Mouse (Mus musculus) telencephalon, adult 2 months (tissue): Measurements from ENCODE around the gene Cacnb2.

Source experiments
- DNase-seq: peaks from one replicate; pipeline ENCODE4 v3.0.0-alpha.2; 2011; ENCODE audit warnings: low read depth, low spot score

Cacnb2 gene

DNA sequence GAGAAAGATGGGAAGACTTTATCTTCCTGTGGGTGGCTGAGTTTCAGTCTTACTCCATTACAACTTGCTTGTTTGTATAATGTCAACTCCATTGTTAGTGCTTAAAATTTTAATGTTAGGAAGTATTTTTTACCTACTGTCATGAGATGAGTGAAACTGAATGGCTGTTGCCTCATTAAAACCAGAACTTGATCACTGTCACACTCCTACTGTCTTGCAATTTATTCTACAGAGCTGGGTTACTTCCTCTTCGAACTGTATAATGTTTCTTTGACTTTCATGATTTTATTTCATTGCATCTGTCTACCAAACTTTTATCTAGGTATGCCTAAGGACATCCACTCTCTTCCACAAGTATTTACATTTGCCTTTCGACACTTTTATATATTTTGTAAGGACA lies 358.6 kb downstream of the Cacnb2 start:
- no peak for DNase-seq

DNA sequence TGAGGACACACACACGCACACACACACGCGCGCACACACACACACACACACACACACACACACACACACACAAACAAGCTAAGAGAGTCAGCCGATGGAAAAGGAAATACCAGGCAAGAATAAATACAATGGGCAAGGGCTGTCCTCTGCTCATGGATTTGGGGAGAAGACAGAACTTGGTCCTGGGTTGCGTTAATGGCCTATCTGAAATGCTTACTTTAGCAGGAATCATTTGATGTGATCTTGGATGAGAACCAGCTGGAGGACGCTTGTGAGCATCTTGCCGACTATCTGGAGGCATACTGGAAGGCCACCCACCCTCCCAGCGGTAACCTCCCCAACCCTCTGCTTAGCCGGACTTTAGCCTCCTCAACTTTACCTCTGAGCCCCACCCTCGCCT lies 381.1 kb downstream of the Cacnb2 start:
- no peak for DNase-seq

DNA sequence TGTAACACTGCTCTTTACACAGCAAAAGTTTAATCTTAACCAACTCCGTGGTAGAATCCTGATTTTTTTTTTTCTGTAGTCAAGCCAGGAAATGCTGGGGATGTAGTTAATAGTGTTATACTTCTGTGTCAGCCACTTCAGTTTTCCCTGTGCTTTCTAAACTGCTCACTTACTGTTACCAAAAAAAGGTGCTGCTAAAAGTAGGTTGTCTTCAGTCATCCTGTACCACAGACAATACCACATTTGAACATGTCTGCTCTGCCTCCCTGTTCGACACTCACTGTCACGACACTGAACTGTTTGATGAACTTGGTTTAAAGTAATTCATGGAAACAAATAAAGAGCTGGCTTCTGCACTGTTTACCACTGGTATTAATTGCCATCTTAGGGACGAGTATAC lies 385.6 kb downstream of the Cacnb2 start:
- no peak for DNase-seq

DNA sequence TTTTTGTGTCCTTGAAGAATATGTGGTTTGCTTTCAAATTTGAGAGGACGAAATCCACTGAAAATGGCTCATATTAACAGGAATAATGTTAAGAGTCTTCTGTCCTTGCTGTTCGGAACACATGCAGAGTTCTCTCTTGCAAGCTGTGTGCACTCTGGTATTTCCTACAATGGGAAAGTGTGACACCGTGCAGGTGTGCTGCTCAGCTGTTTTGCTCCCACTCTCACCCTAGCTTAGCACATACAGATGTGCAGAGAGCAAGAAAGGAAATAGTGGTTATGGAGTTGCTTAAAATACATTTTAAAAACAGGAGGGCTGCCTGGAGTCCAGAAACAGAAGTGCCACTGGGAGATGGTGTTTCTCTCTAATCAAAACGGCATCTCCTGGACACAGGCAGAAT lies 386.5 kb downstream of the Cacnb2 start:
- DNase-seq = no peak

DNA sequence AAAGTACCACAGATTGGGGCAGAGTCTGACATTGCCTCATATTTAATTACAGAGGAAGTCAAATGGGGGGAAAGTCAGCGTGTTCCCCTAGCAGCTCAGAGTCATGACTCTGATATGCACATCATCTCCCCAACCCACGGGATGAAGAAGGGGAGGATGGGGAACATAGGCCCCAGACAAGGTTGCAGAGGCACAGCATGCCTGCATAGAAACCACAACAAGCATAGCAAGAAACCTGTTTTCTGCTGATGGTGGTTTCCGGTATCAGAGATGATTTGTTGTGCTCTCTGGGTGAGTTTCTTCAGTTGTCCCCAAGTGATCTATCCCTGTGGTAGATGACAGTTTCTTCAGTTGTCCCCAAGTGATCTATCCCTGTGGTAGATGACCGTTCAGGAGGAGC lies 389.6 kb downstream of the Cacnb2 start:
- DNase-seq = no peak

DNA sequence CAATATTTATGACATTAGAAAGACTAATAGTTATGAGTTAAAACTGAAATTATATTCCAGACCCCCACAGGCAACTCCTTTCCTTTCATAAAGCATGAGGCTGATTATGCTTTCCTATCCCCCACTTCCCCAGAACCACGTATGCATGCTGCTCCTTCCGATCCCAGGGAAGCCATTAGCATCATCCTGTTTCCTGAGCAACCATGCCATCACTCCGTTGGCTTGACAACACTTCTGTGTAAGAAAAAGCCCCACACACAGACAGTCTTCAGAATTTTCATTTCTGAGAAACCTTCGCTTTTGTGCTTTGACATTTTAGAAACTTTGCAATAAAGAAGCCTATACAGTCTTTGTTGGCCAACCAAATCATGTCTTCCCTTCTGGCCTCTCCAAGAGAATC lies 393.1 kb downstream of the Cacnb2 start:
- DNase-seq = no peak

DNA sequence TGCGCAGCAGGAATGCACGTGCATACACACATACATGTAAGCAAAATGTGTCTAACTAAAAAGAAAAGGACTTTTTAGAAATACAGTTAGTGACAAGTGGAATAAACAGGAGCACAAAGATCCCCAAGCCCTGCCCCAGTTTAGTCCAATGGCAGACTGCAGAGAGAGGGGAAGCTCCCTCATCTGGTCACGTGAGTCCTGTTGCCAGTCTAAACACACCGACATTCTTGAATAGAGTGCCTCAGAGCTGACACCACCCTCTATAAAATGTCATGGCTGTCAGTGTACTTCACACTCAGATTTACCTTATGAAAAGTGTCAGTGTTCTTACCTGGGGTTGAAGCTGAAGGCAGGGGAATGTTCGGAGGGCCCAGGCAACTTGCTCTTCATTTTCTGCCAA lies 394.9 kb downstream of the Cacnb2 start:
- DNase-seq = no peak

DNA sequence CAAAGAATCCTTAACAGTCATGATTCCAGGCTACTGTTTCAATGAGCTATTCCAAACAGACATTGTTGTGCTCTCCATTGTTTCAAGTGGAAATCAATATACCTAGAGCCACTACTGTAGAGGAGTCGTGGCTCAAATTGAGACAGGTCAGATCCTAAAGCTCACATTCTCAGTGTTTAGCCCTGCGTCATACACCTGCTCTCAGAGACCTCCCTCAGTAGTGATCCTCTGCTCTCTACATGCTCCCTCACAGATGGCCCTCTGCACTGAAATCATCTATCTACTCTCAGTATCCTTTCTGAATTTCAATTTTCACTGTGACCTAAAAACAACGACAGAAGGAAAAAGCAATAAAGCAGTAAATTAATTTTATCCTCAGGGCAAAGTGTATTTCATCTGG lies 404.6 kb downstream of the Cacnb2 start:
- no peak for DNase-seq

DNA sequence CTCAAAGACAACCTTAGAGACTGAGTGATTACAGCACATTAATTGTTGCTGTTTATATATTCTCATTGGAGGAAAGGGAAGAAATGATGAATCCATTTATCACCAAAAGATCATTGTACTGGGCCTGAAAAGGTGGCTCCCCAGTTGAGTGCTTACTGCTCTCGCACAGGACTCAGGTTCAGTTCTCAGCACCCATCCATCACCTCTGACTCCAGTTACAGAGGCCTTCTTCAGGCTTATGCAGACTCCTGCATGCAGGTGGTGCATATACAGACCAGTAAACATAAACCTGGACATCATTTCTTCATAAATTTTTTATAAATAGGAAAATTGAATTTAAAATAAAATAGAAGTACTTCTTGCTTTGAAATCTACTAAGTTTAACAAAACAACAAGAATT lies 405.2 kb downstream of the Cacnb2 start:
- DNase-seq = no peak

DNA sequence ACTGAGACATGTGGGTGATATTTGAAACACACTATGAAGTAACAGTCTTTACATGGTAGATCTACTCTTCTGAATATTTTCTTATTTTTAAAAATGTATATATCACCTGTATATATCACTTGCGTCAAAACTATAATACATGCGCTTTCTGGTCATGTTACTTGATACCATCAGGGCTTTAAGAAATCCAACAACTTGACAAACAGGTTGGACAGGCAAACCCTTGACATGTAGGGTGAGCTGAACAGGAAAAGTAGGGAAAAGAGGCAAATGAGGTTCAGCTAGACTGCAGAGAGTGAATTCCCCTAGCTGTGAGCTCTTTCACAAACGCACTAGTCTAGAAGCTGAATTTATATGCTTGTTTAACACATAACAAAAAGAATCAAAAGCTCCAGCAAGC lies 423.9 kb downstream of the Cacnb2 start:
- DNase-seq = no peak

DNA sequence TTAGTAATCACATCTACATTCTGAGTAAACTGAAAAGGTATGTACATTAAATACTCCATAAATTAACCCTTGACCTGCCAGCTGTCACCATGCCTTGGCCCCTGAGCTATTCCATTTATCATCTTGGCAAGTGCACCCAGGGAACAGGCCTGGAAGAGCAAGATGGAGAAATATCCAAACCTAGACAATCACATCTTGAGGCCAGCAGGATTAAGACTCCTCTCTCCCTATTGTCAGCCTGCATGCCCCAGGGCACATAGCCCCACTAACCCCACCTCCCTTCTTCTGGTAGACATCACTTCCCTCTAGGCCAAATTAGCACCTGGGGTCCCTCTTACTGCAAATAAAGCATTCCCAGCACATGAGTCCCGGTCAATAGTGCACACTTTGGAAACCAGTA lies 424.9 kb downstream of the Cacnb2 start:
- no peak for DNase-seq
